Mouse (Mus musculus): ENCODE measurements around the gene Selenbp1. TPM values are rescaled to one million over a fixed set of nuclear protein-coding genes. Genes with fewer than 3 reads are reported as not detected.

The Selenbp1 gene
- polyA plus RNA-seq, 1 experiment from 2014 or later, result 11.2 TPM

Other genes starting within 250 kb of the Selenbp1 start
- gene Selenbp2, start 239.5 kb upstream of the Selenbp1 start, polyA plus RNA-seq (2015; fragmentation: Nextera tagmentation; extraction: Ambion mirVana), result 0.32 and 0.49 TPM in 2 replicates
- gene Cgn, start 146.6 kb upstream of the Selenbp1 start, polyA plus RNA-seq (2015; fragmentation: Nextera tagmentation; extraction: Ambion mirVana), result 11.6 and 13.7 TPM in 2 replicates
- 25.9 and 27.5 TPM in 2 replicates for gene Pogz, start 95.5 kb upstream of the Selenbp1 start, polyA plus RNA-seq (2015; fragmentation: Nextera tagmentation; extraction: Ambion mirVana)
- gene Psmb4, start 46.1 kb upstream of the Selenbp1 start, polyA plus RNA-seq (2015; fragmentation: Nextera tagmentation; extraction: Ambion mirVana), result 357 and 395 TPM in 2 replicates
- gene Rfx5, start 21.0 kb downstream of the Selenbp1 start, polyA plus RNA-seq (2015; fragmentation: Nextera tagmentation; extraction: Ambion mirVana), result 6.5 and 7.0 TPM in 2 replicates
- gene Pi4kb, start 41.7 kb downstream of the Selenbp1 start, polyA plus RNA-seq (2015; fragmentation: Nextera tagmentation; extraction: Ambion mirVana), result 22.5 and 24.6 TPM in 2 replicates
- gene Zfp687, start 82.4 kb downstream of the Selenbp1 start, polyA plus RNA-seq (2015; fragmentation: Nextera tagmentation; extraction: Ambion mirVana), result 20.7 and 21.2 TPM in 2 replicates
- 277 and 284 TPM in 2 replicates for gene Psmd4, start 109.6 kb downstream of the Selenbp1 start, polyA plus RNA-seq (2015; fragmentation: Nextera tagmentation; extraction: Ambion mirVana)
- gene Pip5k1a, start 173.9 kb downstream of the Selenbp1 start, polyA plus RNA-seq (2015; fragmentation: Nextera tagmentation; extraction: Ambion mirVana), result 17.2 and 17.4 TPM in 2 replicates
- gene Vps72, start 178.0 kb downstream of the Selenbp1 start, polyA plus RNA-seq (2015; fragmentation: Nextera tagmentation; extraction: Ambion mirVana), result 212 and 216 TPM in 2 replicates
- gene Tmod4, start 191.4 kb downstream of the Selenbp1 start, polyA plus RNA-seq (2015; fragmentation: Nextera tagmentation; extraction: Ambion mirVana), result 1.7 and 2.0 TPM in 2 replicates
- 89.8 and 90.0 TPM in 2 replicates for gene Scnm1, start 201.0 kb downstream of the Selenbp1 start, polyA plus RNA-seq (2015; fragmentation: Nextera tagmentation; extraction: Ambion mirVana)
- gene Lysmd1, start 201.0 kb downstream of the Selenbp1 start, polyA plus RNA-seq (2015; fragmentation: Nextera tagmentation; extraction: Ambion mirVana), result 48.9 and 52.1 TPM in 2 replicates
- gene Tnfaip8l2, start 209.3 kb downstream of the Selenbp1 start, polyA plus RNA-seq (2015; fragmentation: Nextera tagmentation; extraction: Ambion mirVana), result 3.0 and 3.6 TPM in 2 replicates
- 33.1 and 42.6 TPM in 2 replicates for gene Sema6c, start 227.4 kb downstream of the Selenbp1 start, polyA plus RNA-seq (2015; fragmentation: Nextera tagmentation; extraction: Ambion mirVana)